Mouse (Mus musculus) stomach, embryonic 14.5 days (tissue): Measurements from ENCODE around the gene Galnt10. TPM values are rescaled to one million over a fixed set of nuclear protein-coding genes. Genes with fewer than 3 reads are reported as not detected.
A peak's percentile ranks its signal among the peaks of the same experiment; 100 is the strongest.

Experiments used
- ATAC-seq: fragments of 200-750 bp; cut with Nextera tagmentation; 2 replicates; pipeline ENCODE4 v1.8.0; 2017; ENCODE audit warnings: low read depth, moderate TSS enrichment; ENCODE audit not compliant: insufficient number of reproducible peaks, insufficient read depth, low FRiP score
- H3K27ac ChIP-seq: fragments of 300-500 bp; sonication (generic); 2 replicates; pipeline ENCODE4 v1.5.1; 2014; ENCODE audit warnings: mild to moderate bottlenecking, low read length, moderate library complexity, mixed read lengths
- H3K27me3 ChIP-seq: fragments of 300-500 bp; sonication (generic); 2 replicates; pipeline ENCODE4 v1.6.1; 2014; ENCODE audit warnings: low read length, control low read depth, mixed read lengths; ENCODE audit not compliant: control insufficient read depth, insufficient read depth
- H3K36me3 ChIP-seq: fragments of 300-500 bp; sonication (generic); 2 replicates; pipeline ENCODE4 v1.6.1; 2014; ENCODE audit warnings: mild to moderate bottlenecking, control low read depth, low read length, moderate library complexity, mixed read lengths; ENCODE audit not compliant: control insufficient read depth, insufficient read depth
- H3K4me1 ChIP-seq: fragments of 300-500 bp; sonication (generic); 2 replicates; pipeline ENCODE4 v1.6.1; 2014; ENCODE audit warnings: low read length, control low read depth, mixed read lengths; ENCODE audit not compliant: control insufficient read depth, insufficient read depth
- H3K4me2 ChIP-seq: fragments of 300-500 bp; sonication (generic); replicated peaks from 2 replicates; pipeline ENCODE4 v1.6.1; 2014; ENCODE audit warnings: low read depth, low read length, control low read depth
- H3K4me3 ChIP-seq: fragments of 300-500 bp; sonication (generic); 2 replicates; pipeline ENCODE4 v1.5.1; 2014; ENCODE audit warnings: low read depth, low read length, control low read depth
- H3K9ac ChIP-seq: fragments of 300-500 bp; sonication (generic); replicated peaks from 2 replicates; pipeline ENCODE4 v1.6.1; 2014; ENCODE audit warnings: low read depth, mild to moderate bottlenecking, control low read depth, low read length, moderate library complexity, mixed read lengths
- H3K9me3 ChIP-seq: fragments of 300-500 bp; sonication (generic); 2 replicates; pipeline ENCODE4 v1.6.1; 2016; ENCODE audit warnings: low read depth, low read length, control low read depth; ENCODE audit not compliant: control insufficient read depth
- WGBS: fragments of 180-500 bp; shearing (Covaris S2); extraction: QIAGEN DNeasy Blood & Tissue Kit; methylation state at CpG from one replicate; pipeline ENCODE4 v1.1.7; 2014; 5-methylcytosine and 5-hydroxymethylcytosine counted together
- polyA plus RNA-seq: library from polyadenylated mRNA; unstranded; fragments of >200 nt; fragmentation: Nextera tagmentation; extraction: Ambion mirVana; gene quantifications from 2 replicates; pipeline ENCODE4 v1.2.1, GENCODE M21; 2014

Gene Galnt10
- polyA plus RNA-seq, 1 experiment from 2014 or later: 8.4 TPM

- H3K36me3 ChIP-seq: no peaks in the 10 kb centered on the region
- 0 out of 2 replicates have a peak, but pooled peaks cover 5% of the 10 kb centered on the region for H3K4me1 ChIP-seq
- H3K27me3 ChIP-seq: no peaks in the 10 kb centered on the region
- no peak overlapping the region for H3K4me2 ChIP-seq
- WGBS: 59% methylated on average over 9 of the region's 9 CpGs
- H3K9ac ChIP-seq: no peak overlapping the region
- no peak for ATAC-seq
- H3K9me3 ChIP-seq: no peaks in the 10 kb centered on the region
- H3K27ac ChIP-seq: no peak overlapping the region
- H3K4me3 ChIP-seq: no peak overlapping the region
Measured at GRCm38 (mm10) chr11:57627086-57627735, 18.0 kb upstream of the Galnt10 start.

- WGBS: 65% methylated on average over 7 of the region's 7 CpGs
- H3K4me2 ChIP-seq: no peak overlapping the region
- no peaks in the 10 kb centered on the region for H3K27me3 ChIP-seq
- H3K4me1 ChIP-seq: 0 out of 2 replicates have a peak, but pooled peaks cover 5% of the 10 kb centered on the region
- no peak overlapping the region for H3K9ac ChIP-seq
- ATAC-seq: no peak
- H3K27ac ChIP-seq: no peak overlapping the region
- no peaks in the 10 kb centered on the region; the same call in 1 of the 2 replicates for H3K9me3 ChIP-seq
- no peak overlapping the region for H3K4me3 ChIP-seq
- H3K36me3 ChIP-seq: no peaks in the 10 kb centered on the region
Measured at GRCm38 (mm10) chr11:57631805-57632485, 13.3 kb upstream of the Galnt10 start.

GRCm38 (mm10) chr11:57633006-57633405 lies 12.2 kb upstream of the Galnt10 start:
- ATAC-seq: no peak
- no peaks in the 10 kb centered on the region for H3K27me3 ChIP-seq
- no peak overlapping the region for H3K4me2 ChIP-seq
- no peaks in the 10 kb centered on the region for H3K36me3 ChIP-seq
- H3K4me3 ChIP-seq: no peak overlapping the region
- H3K9ac ChIP-seq: no peak overlapping the region
- no peaks in the 10 kb centered on the region; the same call in 1 of the 2 replicates for H3K9me3 ChIP-seq
- 93% methylated on average over 2 of the region's 2 CpGs for WGBS
- H3K4me1 ChIP-seq: 0 out of 2 replicates have a peak, but pooled peaks cover 5% of the 10 kb centered on the region
- no peak overlapping the region for H3K27ac ChIP-seq

- Histone ChIP-seq H3K36me3 (no peaks in the 10 kb centered on the region), H3K4me1 (0 out of 2 replicates have a peak, but pooled peaks cover 5% of the 10 kb centered on the region), H3K9me3 (no peaks in the 10 kb centered on the region; the same call in 1 of the 2 replicates), H3K27ac (no peak overlapping the region), H3K4me3 (no peak overlapping the region), H3K27me3 (no peaks in the 10 kb centered on the region), H3K9ac (no peak overlapping the region), H3K4me2 (no peak overlapping the region)
- 59% methylated on average over 6 of the region's 6 CpGs for WGBS
- no peak for ATAC-seq
Measured at GRCm38 (mm10) chr11:57633975-57634585, 11.2 kb upstream of the Galnt10 start.

GRCm38 (mm10) chr11:57635148-57635547 lies 10.1 kb upstream of the Galnt10 start:
- H3K9me3 ChIP-seq: no peaks in the 10 kb centered on the region; the same call in 1 of the 2 replicates
- no peak overlapping the region for H3K9ac ChIP-seq
- no peaks in the 10 kb centered on the region for H3K27me3 ChIP-seq
- 0 out of 2 replicates have a peak, but pooled peaks cover 5% of the 10 kb centered on the region for H3K4me1 ChIP-seq
- ATAC-seq: no peak
- H3K4me2 ChIP-seq: no peak overlapping the region
- WGBS: 20% methylated on average over 9 of the region's 9 CpGs
- H3K36me3 ChIP-seq: no peaks in the 10 kb centered on the region
- no peak overlapping the region for H3K4me3 ChIP-seq
- H3K27ac ChIP-seq: no peak overlapping the region

GRCm38 (mm10) chr11:57643691-57644090 lies 1.6 kb upstream of the Galnt10 start:
- no peak for ATAC-seq
- peak overlapping the region; percentile 97; the same call in 1 of the 2 replicates for H3K4me2 ChIP-seq
- H3K9me3 ChIP-seq: no peaks in the 10 kb centered on the region
- H3K4me3 ChIP-seq: peak overlapping the region; percentile 57; the same call in 1 of the 2 replicates
- H3K27me3 ChIP-seq: no peaks in the 10 kb centered on the region
- H3K9ac ChIP-seq: no peak overlapping the region
- no peak overlapping the region for H3K27ac ChIP-seq
- no peaks in the 10 kb centered on the region for H3K36me3 ChIP-seq
- H3K4me1 ChIP-seq: peaks cover 9% of the 10 kb centered on the region; the same call in 1 of the 2 replicates
- WGBS: 61% methylated on average over 2 of the region's 2 CpGs

GRCm38 (mm10) chr11:57644245-57645017 lies 811 bp upstream of the Galnt10 start:
- H3K27me3 ChIP-seq: no peaks in the 10 kb centered on the region
- peak overlapping the region; percentile 56 for H3K9ac ChIP-seq
- peak overlapping the region; percentile 97 for H3K4me2 ChIP-seq
- ATAC-seq: peak; percentile 39; the same call in 1 of the 2 replicates
- H3K36me3 ChIP-seq: no peaks in the 10 kb centered on the region
- peaks cover 9% of the 10 kb centered on the region; the same call in 1 of the 2 replicates for H3K4me1 ChIP-seq
- no peaks in the 10 kb centered on the region for H3K9me3 ChIP-seq
- peak overlapping the region; percentile 57 for H3K4me3 ChIP-seq
- peak overlapping the region; percentile 64 for H3K27ac ChIP-seq
- WGBS: under 1% methylated on average over 29 of the region's 30 CpGs

GRCm38 (mm10) chr11:57645847-57646246 lies 605 bp downstream of the Galnt10 start:
- peak overlapping the region; percentile 97 for H3K4me2 ChIP-seq
- WGBS: 14% methylated on average over 8 of the region's 8 CpGs
- no peaks in the 10 kb centered on the region for H3K36me3 ChIP-seq
- no peak overlapping the region for H3K27ac ChIP-seq
- H3K4me1 ChIP-seq: peaks cover 12% of the 10 kb centered on the region; the same call in 1 of the 2 replicates
- peak overlapping the region; percentile 56; the same call in 1 of the 2 replicates for H3K9ac ChIP-seq
- ATAC-seq: no peak
- H3K9me3 ChIP-seq: no peaks in the 10 kb centered on the region
- H3K4me3 ChIP-seq: peak overlapping the region; percentile 57
- H3K27me3 ChIP-seq: no peaks in the 10 kb centered on the region
